Mouse (Mus musculus) kidney, postnatal 0 days (tissue): ENCODE data around the gene Ubac2. TPM values are rescaled to one million over a fixed set of nuclear protein-coding genes. Genes with fewer than 3 reads are reported as not detected.
"Not testable (repeated sequence)": the region's sequence is repeated elsewhere in the genome, so short reads cannot be mapped to it uniquely, and the experiment has no call there.

Experiments used
- ATAC-seq: fragments of 200-750 bp; cut with Nextera tagmentation; replicated peaks from 2 replicates; pipeline ENCODE4 v1.8.0; 2017; ENCODE audit warnings: low read depth, moderate number of reproducible peaks, moderate TSS enrichment, moderate library complexity; ENCODE audit not compliant: low FRiP score
- DNase-seq: peaks from one replicate; pipeline ENCODE4 v3.0.0-alpha.2; 2016; ENCODE audit warnings: low spot score
- H3K27ac ChIP-seq: fragments of 300-500 bp; sonication (generic); 2 replicates; pipeline ENCODE4 v1.5.1; 2014; ENCODE audit warnings: mild to moderate bottlenecking
- H3K27me3 ChIP-seq: fragments of 300-500 bp; sonication (generic); 2 replicates; pipeline ENCODE4 v1.6.1; 2014; ENCODE audit warnings: low read length, mixed read lengths; ENCODE audit not compliant: insufficient read depth
- H3K36me3 ChIP-seq: fragments of 300-500 bp; sonication (generic); 2 replicates; pipeline ENCODE4 v1.6.1; 2014; ENCODE audit warnings: low read length, mixed read lengths; ENCODE audit not compliant: insufficient read depth
- H3K4me1 ChIP-seq: fragments of 300-500 bp; sonication (generic); replicated peaks from 2 replicates; pipeline ENCODE4 v1.6.1; 2014; ENCODE audit warnings: antibody characterized with exemption, low read length, mixed read lengths; ENCODE audit not compliant: insufficient read depth
- H3K4me2 ChIP-seq: fragments of 300-500 bp; sonication (generic); 2 replicates; pipeline ENCODE4 v1.6.1; 2014; ENCODE audit warnings: mild to moderate bottlenecking, low read length, moderate library complexity, mixed read lengths
- H3K4me3 ChIP-seq: fragments of 300-500 bp; sonication (generic); replicated peaks from 2 replicates; pipeline ENCODE4 v1.5.1; 2014; ENCODE audit warnings: low read depth, low read length
- H3K9ac ChIP-seq: fragments of 300-500 bp; sonication (generic); 2 replicates; pipeline ENCODE4 v1.6.1; 2014; ENCODE audit warnings: low read depth, low read length
- H3K9me3 ChIP-seq: fragments of 300-500 bp; sonication (generic); replicated peaks from 2 replicates; pipeline ENCODE4 v1.6.1; 2016; ENCODE audit warnings: low read length, inconsistent platforms, mixed read lengths
- CTCF ChIP-seq: IDR thresholded peaks from 2 replicates; pipeline ENCODE4 v1.5.1; 2016; ENCODE audit warnings: antibody characterized with exemption, low read depth, mild to moderate bottlenecking, moderate library complexity
- WGBS: fragments of 180-500 bp; shearing (Covaris S2); extraction: QIAGEN DNeasy Blood & Tissue Kit; methylation state at CpG from one replicate; pipeline ENCODE4 v1.1.7; 2014; 5-methylcytosine and 5-hydroxymethylcytosine counted together
- polyA plus RNA-seq: library from polyadenylated mRNA; unstranded; fragments of >200 nt; fragmentation: Nextera tagmentation; extraction: Ambion mirVana; gene quantifications from 2 replicates; pipeline ENCODE4 v1.2.1, GENCODE M21; 2015

Gene Ubac2
- polyA plus RNA-seq, 1 experiment from 2014 or later: 70.2 TPM

DNA sequence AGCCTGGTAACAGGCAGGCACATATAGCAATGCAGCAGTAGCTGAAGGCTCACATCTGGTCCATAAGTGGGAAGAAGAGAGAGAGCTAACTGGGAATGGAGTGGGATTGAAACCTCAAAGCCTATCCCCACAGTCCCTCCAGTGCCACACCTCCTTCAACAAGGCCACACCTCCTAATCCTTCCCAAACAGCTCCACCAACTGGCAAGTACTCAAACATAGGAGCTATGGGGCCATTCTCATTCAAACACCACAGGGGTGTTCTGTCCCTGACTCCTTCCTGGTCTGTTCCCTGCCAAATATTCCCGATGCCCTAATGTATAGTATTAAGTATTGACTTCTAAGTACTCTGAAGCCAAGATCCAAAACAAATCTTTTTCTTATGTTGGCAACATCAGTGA lies 27.2 kb upstream of the Ubac2 start:
- no peak for ATAC-seq

DNA sequence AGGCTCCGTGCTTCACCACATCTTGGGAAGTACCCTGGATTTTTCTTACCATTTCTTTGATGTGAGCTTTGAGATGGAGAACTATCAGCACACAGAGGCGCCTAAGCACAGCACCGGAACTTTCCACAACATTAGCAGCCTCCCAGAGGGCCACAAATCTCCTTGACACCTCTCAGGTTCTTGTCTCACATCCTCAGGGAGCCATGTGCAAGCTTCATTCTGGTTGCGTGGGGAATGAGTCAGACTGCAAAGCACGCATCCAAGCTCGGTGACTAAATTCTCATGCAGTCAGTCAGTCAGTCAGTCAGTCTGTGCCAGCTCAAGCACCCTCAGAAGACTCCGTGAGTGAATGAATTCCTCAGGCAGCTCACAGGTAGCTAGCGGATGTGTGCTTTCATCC lies 25.9 kb upstream of the Ubac2 start:
- no peaks in the 10 kb centered on the region for H3K27me3 ChIP-seq
- no peak overlapping the region for H3K27ac ChIP-seq
- DNase-seq (peak; percentile 12), ATAC-seq (no peak)
- no peak overlapping the region for H3K4me2 ChIP-seq
- 47% methylated on average over 8 of the region's 8 CpGs for WGBS
- no peak overlapping the region for H3K9ac ChIP-seq
- H3K4me1 ChIP-seq: no peaks in the 10 kb centered on the region
- TF ChIP-seq CTCF: no peak
- H3K9me3 ChIP-seq: no peaks in the 10 kb centered on the region
- H3K4me3 ChIP-seq: no peak overlapping the region
- H3K36me3 ChIP-seq: no peaks in the 10 kb centered on the region

More for the DNA sequence above, 27.2 kb upstream of the Ubac2 start:
- DNase-seq: no peak
- Histone ChIP-seq H3K27me3 (no peaks in the 10 kb centered on the region), H3K4me2 (no peak overlapping the region), H3K9me3 (no peaks in the 10 kb centered on the region), H3K9ac (no peak overlapping the region), H3K4me1 (no peaks in the 10 kb centered on the region), H3K4me3 (no peak overlapping the region), H3K27ac (no peak overlapping the region), H3K36me3 (no peaks in the 10 kb centered on the region)
- WGBS: 91% methylated on average over 1 of the region's 1 CpGs
- no peak for TF ChIP-seq CTCF

DNA sequence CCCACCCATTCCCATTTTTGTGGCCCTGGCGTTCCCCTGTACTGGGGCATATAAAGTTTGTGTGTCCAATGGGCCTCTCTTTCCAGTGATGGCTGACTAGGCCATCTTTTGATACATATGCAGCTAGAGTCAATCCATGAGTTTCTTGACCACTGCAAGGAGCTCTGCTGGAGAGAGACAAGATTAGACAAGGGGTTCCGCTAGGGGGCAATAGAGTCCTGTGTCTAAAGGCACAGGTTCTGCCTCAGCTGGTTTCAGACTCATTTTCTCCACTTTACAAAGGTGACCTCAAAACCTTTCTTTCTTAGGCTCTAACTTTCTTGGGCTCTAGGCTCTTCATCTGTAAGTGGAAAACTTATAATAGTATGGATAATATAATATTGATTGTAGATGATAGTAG lies 13.3 kb upstream of the Ubac2 start:
- not testable (repeated sequence) for H3K27ac ChIP-seq, H3K36me3 ChIP-seq, H3K4me3 ChIP-seq, H3K4me1 ChIP-seq, H3K4me2 ChIP-seq, H3K9ac ChIP-seq, H3K27me3 ChIP-seq, H3K9me3 ChIP-seq
- 17% methylated on average over 2 of the region's 2 CpGs for WGBS
- ATAC-seq (peak; percentile 43; the same call in 1 of the 2 replicates), DNase-seq (peak; percentile 88)
- TF ChIP-seq CTCF: peak; percentile 83

DNA sequence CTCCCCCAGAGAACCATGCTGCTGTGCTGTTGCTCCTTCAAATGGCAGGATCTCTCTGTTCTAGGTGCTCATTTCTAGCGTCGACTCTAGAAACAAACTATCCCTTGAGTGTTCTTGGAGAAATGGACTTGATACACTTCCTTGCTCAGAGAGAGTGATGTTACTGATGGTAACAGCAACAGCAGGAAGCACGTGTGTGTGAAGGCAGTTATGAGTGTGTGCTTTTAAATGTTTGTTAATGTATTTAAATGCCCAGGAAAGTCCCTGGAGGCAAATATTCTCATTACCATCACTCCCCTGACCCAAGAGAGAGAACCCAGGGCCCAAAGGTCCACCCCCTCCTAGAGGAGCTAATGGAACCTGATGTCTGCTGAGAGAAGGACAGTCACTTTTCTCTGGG lies 11.8 kb upstream of the Ubac2 start:
- H3K27me3 ChIP-seq: no peaks in the 10 kb centered on the region
- DNase-seq (no peak), ATAC-seq (no peak)
- no peak overlapping the region for H3K27ac ChIP-seq
- no peak for TF ChIP-seq CTCF
- H3K9me3 ChIP-seq: no peaks in the 10 kb centered on the region
- H3K4me2 ChIP-seq: no peak overlapping the region
- no peaks in the 10 kb centered on the region for H3K4me1 ChIP-seq
- WGBS: 62% methylated on average over 3 of the region's 3 CpGs
- H3K9ac ChIP-seq: no peak overlapping the region
- no peaks in the 10 kb centered on the region for H3K36me3 ChIP-seq
- H3K4me3 ChIP-seq: no peak overlapping the region

DNA sequence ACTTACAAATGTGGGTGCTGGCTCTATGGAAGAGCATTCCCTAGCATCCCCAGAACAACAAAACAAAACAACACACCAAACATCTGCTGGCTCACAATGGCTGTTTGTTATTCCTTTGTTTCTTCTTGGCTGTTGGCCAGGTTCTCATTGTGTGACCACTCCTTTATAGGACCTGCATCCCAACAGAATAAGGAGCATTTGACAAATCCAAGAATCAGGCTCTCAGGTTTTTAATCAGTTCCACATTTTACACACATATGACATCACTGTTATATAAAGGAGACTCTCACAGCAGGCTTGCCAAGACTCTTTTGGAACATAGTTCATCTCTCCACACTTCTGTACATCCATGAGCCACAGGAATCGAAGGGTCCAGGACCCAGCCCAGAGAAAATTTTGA lies 9.3 kb upstream of the Ubac2 start:
- Histone ChIP-seq H3K4me1 (no peaks in the 10 kb centered on the region), H3K27ac (no peak overlapping the region), H3K36me3 (no peaks in the 10 kb centered on the region), H3K4me3 (no peak overlapping the region), H3K9me3 (no peaks in the 10 kb centered on the region), H3K9ac (no peak overlapping the region), H3K27me3 (no peaks in the 10 kb centered on the region), H3K4me2 (no peak overlapping the region)
- TF ChIP-seq CTCF: no peak
- no peak for ATAC-seq
- 78% methylated on average over 1 of the region's 1 CpGs for WGBS
- no peak for DNase-seq

DNA sequence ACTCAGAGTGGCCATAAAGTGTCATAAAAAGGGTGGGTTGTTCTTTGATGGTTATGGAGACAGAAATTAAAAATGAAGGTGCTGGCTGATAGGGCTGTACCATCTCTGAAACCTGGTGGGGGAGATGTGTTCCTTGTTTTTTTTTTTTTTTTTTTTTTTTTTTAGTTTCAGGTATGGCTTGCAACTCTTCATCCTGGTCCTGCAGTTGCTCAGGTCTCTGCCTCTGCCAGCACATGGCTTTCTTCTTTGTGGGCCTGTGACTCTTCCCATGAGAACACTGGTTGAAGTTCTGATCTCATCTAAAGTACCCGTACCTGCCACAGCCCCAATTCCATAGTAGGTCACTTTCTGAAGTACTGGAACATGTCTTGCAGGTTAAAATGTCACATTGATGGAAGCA lies 5.7 kb upstream of the Ubac2 start:
- Histone ChIP-seq H3K9me3 (no peaks in the 10 kb centered on the region), H3K27me3 (no peaks in the 10 kb centered on the region), H3K4me1 (no peaks in the 10 kb centered on the region), H3K4me3 (no peak overlapping the region), H3K9ac (no peak overlapping the region), H3K36me3 (no peaks in the 10 kb centered on the region), H3K4me2 (no peak overlapping the region), H3K27ac (no peak overlapping the region)
- 83% methylated on average over 1 of the region's 1 CpGs for WGBS
- no peak for DNase-seq
- no peak for ATAC-seq
- TF ChIP-seq CTCF: no peak

DNA sequence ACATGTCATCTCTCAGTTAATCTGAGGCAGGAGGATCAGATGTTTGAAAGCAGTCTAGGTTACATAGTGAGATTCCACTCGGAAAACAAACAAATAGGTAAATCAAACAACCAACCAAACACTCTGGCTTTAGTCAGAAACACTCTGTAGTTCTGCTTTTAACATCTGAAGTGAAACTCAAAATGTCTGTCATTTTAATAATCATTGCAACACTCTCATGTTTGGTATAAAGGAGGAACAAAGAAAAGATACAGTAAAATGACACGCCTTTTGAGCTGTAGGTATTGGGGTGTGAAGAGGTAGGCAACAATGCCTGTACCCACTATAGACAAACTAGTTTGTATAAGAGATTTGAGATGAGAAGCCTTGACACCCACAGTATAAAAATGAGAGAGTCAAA lies 5.2 kb upstream of the Ubac2 start:
- Histone ChIP-seq H3K4me2 (no peak overlapping the region), H3K27me3 (no peaks in the 10 kb centered on the region), H3K4me3 (no peak overlapping the region), H3K9ac (no peak overlapping the region), H3K36me3 (no peaks in the 10 kb centered on the region), H3K4me1 (no peaks in the 10 kb centered on the region), H3K9me3 (no peaks in the 10 kb centered on the region), H3K27ac (no peak overlapping the region)
- DNase-seq: no peak
- TF ChIP-seq CTCF: no peak
- ATAC-seq: no peak
- 77% methylated on average over 2 of the region's 2 CpGs for WGBS
